Mouse (Mus musculus) ES-E14 (cell line): ENCODE measurements at regions not wholly inside any gene's neighbourhood (a gene's known extent, or its start where the extent isn't known, plus 50 kb on each side); places are given as distances from the start of the nearest gene placed in this dataset.

Experiments
- HCFC1 ChIP-seq: IDR thresholded peaks from 2 replicates; pipeline ENCODE4 v1.6.1; 2012; ENCODE audit warnings: low read length, inconsistent platforms, borderline replicate concordance; ENCODE audit not compliant: insufficient read depth
- ZC3H11A ChIP-seq: IDR thresholded peaks from 2 replicates; pipeline ENCODE4 v1.6.1; 2012; ENCODE audit warnings: low read depth, mild to moderate bottlenecking, inconsistent platforms, low read length, borderline replicate concordance

DNA sequence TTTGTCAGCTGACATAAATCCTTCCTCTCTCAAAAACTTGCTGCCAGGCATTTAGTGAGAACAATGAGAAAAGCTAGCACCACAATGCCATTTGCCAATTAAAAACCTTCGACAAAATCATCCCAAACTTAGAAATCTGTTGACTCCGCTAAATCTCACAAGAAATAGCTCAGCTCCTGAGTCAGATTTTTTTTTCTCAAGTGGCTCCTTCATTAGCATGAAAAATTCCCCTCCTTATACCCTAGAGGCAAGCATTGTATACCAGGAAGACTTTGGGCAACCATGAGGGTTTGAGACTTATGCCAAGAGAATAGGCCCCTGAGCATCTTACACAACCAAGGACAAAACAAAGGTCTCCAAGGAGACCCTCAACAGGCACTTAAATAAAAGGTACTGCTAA lies 61.0 kb upstream of the Rap1gds1 start:
- TF ChIP-seq ZC3H11A (no peak), HCFC1 (no peak)
